Mouse (Mus musculus) G1E (cell line): Measurements from ENCODE around the gene Dus1l. TPM values are rescaled to one million over a fixed set of nuclear protein-coding genes. Genes with fewer than 3 reads are reported as not detected.

Source experiments
- ATAC-seq: 2 replicates; pipeline ENCODE4 v1.8.0; 2016; ENCODE audit warnings: mild to moderate bottlenecking; ENCODE audit not compliant: insufficient number of reproducible peaks, poor library complexity, low FRiP score, severe bottlenecking; ENCODE audit errors: extremely low read depth
- DNase-seq: peaks from one replicate; pipeline ENCODE4 v3.0.0; 2012; ENCODE audit warnings: low spot score
- H3K27me3 ChIP-seq: 2 replicates; pipeline ENCODE4 v1.6.1; 2012; ENCODE audit warnings: mild to moderate bottlenecking, low read length, inconsistent platforms; ENCODE audit not compliant: insufficient read depth
- H3K36me3 ChIP-seq: replicated peaks from 2 replicates; pipeline ENCODE3; 2012; ENCODE audit warnings: mild to moderate bottlenecking, inconsistent platforms
- H3K4me1 ChIP-seq: 2 replicates; pipeline ENCODE4 v1.6.1; 2012; ENCODE audit warnings: low read depth, low read length, inconsistent platforms, mixed read lengths; ENCODE audit not compliant: insufficient read depth
- H3K4me3 ChIP-seq: 2 replicates; pipeline ENCODE4 v1.5.1; 2012; ENCODE audit warnings: low read depth, mild to moderate bottlenecking, inconsistent platforms, low read length, moderate library complexity, mixed read lengths
- H3K9me3 ChIP-seq: replicated peaks from 2 replicates; pipeline ENCODE4 v1.6.1; 2012; ENCODE audit warnings: inconsistent platforms
- CTCF ChIP-seq: IDR thresholded peaks from 2 replicates; pipeline ENCODE4 v1.5.1; 2012; ENCODE audit warnings: low read depth, low read length, inconsistent platforms, mixed read lengths
- GATA1 ChIP-seq: IDR thresholded peaks from 2 replicates; pipeline ENCODE4 v1.6.1; 2012; ENCODE audit warnings: borderline replicate concordance, low read length, inconsistent platforms, mixed read lengths
- GATA2 ChIP-seq: IDR thresholded peaks from 2 replicates; pipeline ENCODE4 v1.6.1; 2012; ENCODE audit warnings: low read depth, low read length, inconsistent platforms, borderline replicate concordance
- POLR2AphosphoS5 ChIP-seq: IDR thresholded peaks from 2 replicates; pipeline ENCODE4 v1.6.1; 2012; ENCODE audit warnings: low read depth, low read length, inconsistent platforms; ENCODE audit not compliant: insufficient replicate concordance
- TAL1 ChIP-seq: conservative IDR thresholded peaks from 2 replicates; pipeline ENCODE4 v1.6.1; 2012; ENCODE audit warnings: low read depth, low read length, inconsistent platforms, mixed read lengths
- polyA plus RNA-seq: library from polyadenylated mRNA; stranded (reverse); fragments of >175 nt; gene quantifications from 2 replicates; pipeline ENCODE4 v1.2.3, GENCODE M21; 2012
- total RNA-seq, 2 experiments: library from RNA; stranded (forward) in 1 of 2; stranded (reverse) in 1 of 2; fragments of 200-1000 nt in 1 of 2; fragments of >200 nt in 1 of 2; fragmentation: Nextera tagmentation in 1 of 2; gene quantifications; 2 replicates each; pipeline ENCODE4 v1.2.3; 2014 to 2017

Gene Dus1l
- total and polyA plus RNA-seq, 3 experiments, result 49.2 to 142 (median 67.4) TPM

GRCm38 (mm10) chr11:120823956-120824786 is 28.0 kb upstream of the Dus1l start, which contains the start of gene Fasn:
Gene Fasn (minus strand): TSS chr11:120824547.
- ATAC-seq, result peak; percentile 80
- TF ChIP-seq POLR2AphosphoS5, result peak; percentile 47; the same call in 1 of the 2 replicates
- TF ChIP-seq TAL1, result no peak
- Histone ChIP-seq H3K9me3 (no peaks in the 10 kb centered on the region), H3K27me3 (peaks cover 15% of the 10 kb centered on the region), H3K36me3 (peaks cover 51% of the 10 kb centered on the region), H3K4me1 (peaks cover 64% of the 10 kb centered on the region), H3K4me3 (peak within 1 kb of the TSS; percentile 85)
- DNase-seq, result peak; percentile 100

GRCm38 (mm10) chr11:120823551-120823947 is 27.3 kb upstream of the Dus1l start:
- Histone ChIP-seq H3K9me3 (no peaks in the 10 kb centered on the region), H3K36me3 (peaks cover 57% of the 10 kb centered on the region), H3K27me3 (peaks cover 10% of the 10 kb centered on the region), H3K4me3 (peak overlapping the region; percentile 85), H3K4me1 (peaks cover 70% of the 10 kb centered on the region)
- no peak for TF ChIP-seq CTCF
- peak; percentile 75 for DNase-seq
- ATAC-seq, result no peak

- DNase-seq, result peak; percentile 53
- Histone ChIP-seq H3K9me3 (no peaks in the 10 kb centered on the region), H3K36me3 (peaks cover 62% of the 10 kb centered on the region), H3K27me3 (peaks cover 4% of the 10 kb centered on the region), H3K4me3 (peak overlapping the region; percentile 85), H3K4me1 (peaks cover 76% of the 10 kb centered on the region)
- TF ChIP-seq GATA1, result no peak
- TF ChIP-seq POLR2AphosphoS5, result peak; percentile 66; the same call in 1 of the 2 replicates
- no peak for ATAC-seq
These were observed 26.8 kb upstream of the Dus1l start for GRCm38 (mm10) chr11:120822831-120823550.

- H3K27me3 ChIP-seq, result no peaks in the 10 kb centered on the region
- TF ChIP-seq GATA2, result no peak
- no peak for TF ChIP-seq CTCF
- TF ChIP-seq TAL1, result no peak
- no peak for TF ChIP-seq GATA1
- TF ChIP-seq POLR2AphosphoS5, result no peak
- peaks cover 79% of the 10 kb centered on the region for H3K4me1 ChIP-seq
- ATAC-seq (no peak), DNase-seq (no peak)
- H3K36me3 ChIP-seq, result peaks cover 69% of the 10 kb centered on the region
- peak overlapping the region; percentile 85 for H3K4me3 ChIP-seq
- no peaks in the 10 kb centered on the region for H3K9me3 ChIP-seq
These were observed 26.1 kb upstream of the Dus1l start for GRCm38 (mm10) chr11:120822321-120822720.

GRCm38 (mm10) chr11:120821076-120821922 is 25.1 kb upstream of the Dus1l start:
- DNase-seq, result peak; percentile 50
- Histone ChIP-seq H3K4me3 (peak overlapping the region; percentile 85), H3K4me1 (peaks cover 88% of the 10 kb centered on the region), H3K27me3 (no peaks in the 10 kb centered on the region), H3K9me3 (no peaks in the 10 kb centered on the region), H3K36me3 (peaks cover 77% of the 10 kb centered on the region)
- no peak for ATAC-seq
- TF ChIP-seq CTCF (no peak), GATA1 (no peak), TAL1 (no peak), GATA2 (no peak), POLR2AphosphoS5 (no peak)

- TF ChIP-seq GATA1, result no peak
- no peak for TF ChIP-seq CTCF
- TF ChIP-seq GATA2, result no peak
- Histone ChIP-seq H3K4me3 (peak overlapping the region; percentile 85; the same call in 1 of the 2 replicates), H3K36me3 (peaks cover 79% of the 10 kb centered on the region), H3K9me3 (no peaks in the 10 kb centered on the region), H3K4me1 (peaks cover 88% of the 10 kb centered on the region), H3K27me3 (no peaks in the 10 kb centered on the region)
- ATAC-seq, result no peak
- no peak for DNase-seq
These were observed 24.3 kb upstream of the Dus1l start for GRCm38 (mm10) chr11:120820546-120820945.
